Mouse (Mus musculus): ENCODE data around the gene Fam178b. TPM values are rescaled to one million over a fixed set of nuclear protein-coding genes. Genes with fewer than 3 reads are reported as not detected.
"Not testable (repeated sequence)": the region's sequence is repeated elsewhere in the genome, so short reads cannot be mapped to it uniquely, and the experiment has no call there.

The Fam178b gene
- total RNA-seq, 1 experiment from 2014 or later = not detected

GRCm38 (mm10) chr1:36634940-36635339, 48.0 kb downstream of the Fam178b start:
- ATAC-seq (ENCODE audit: extremely low read depth, insufficient number of reproducible peaks, low FRiP score, poor library complexity, severe bottlenecking) = peak; percentile 33; the same call in 1 of the 2 replicates

GRCm38 (mm10) chr1:36633920-36634319, 49.1 kb downstream of the Fam178b start:
- no peak for ATAC-seq (ENCODE audit: extremely low read depth, insufficient number of reproducible peaks, low FRiP score, poor library complexity, severe bottlenecking)

- no peak for ATAC-seq (ENCODE audit: extremely low read depth, insufficient number of reproducible peaks, low FRiP score, poor library complexity, severe bottlenecking)
Measured at GRCm38 (mm10) chr1:36632846-36633245, 50.1 kb downstream of the Fam178b start.

- ATAC-seq (ENCODE audit: extremely low read depth, insufficient number of reproducible peaks, low FRiP score, poor library complexity, severe bottlenecking) = no peak
Measured at GRCm38 (mm10) chr1:36632090-36632489, 50.9 kb downstream of the Fam178b start.

GRCm38 (mm10) chr1:36631391-36631790, 51.6 kb downstream of the Fam178b start:
- no peak for ATAC-seq (ENCODE audit: extremely low read depth, insufficient number of reproducible peaks, low FRiP score, poor library complexity, severe bottlenecking)

GRCm38 (mm10) chr1:36630053-36630739, 52.8 kb downstream of the Fam178b start:
- no peak for ATAC-seq (ENCODE audit: extremely low read depth, insufficient number of reproducible peaks, low FRiP score, poor library complexity, severe bottlenecking)

GRCm38 (mm10) chr1:36628585-36628984, 54.4 kb downstream of the Fam178b start:
- ATAC-seq (ENCODE audit: extremely low read depth, insufficient number of reproducible peaks, low FRiP score, poor library complexity, severe bottlenecking) = no peak

GRCm38 (mm10) chr1:36625442-36625841, 57.5 kb downstream of the Fam178b start:
- no peak for ATAC-seq (ENCODE audit: extremely low read depth, insufficient number of reproducible peaks, low FRiP score, poor library complexity, severe bottlenecking)

GRCm38 (mm10) chr1:36615958-36616357, 67.0 kb downstream of the Fam178b start:
- not testable (repeated sequence) for ATAC-seq (ENCODE audit: extremely low read depth, insufficient number of reproducible peaks, low FRiP score, poor library complexity, severe bottlenecking)

- no peak for ATAC-seq (ENCODE audit: extremely low read depth, insufficient number of reproducible peaks, low FRiP score, poor library complexity, severe bottlenecking)
Measured at GRCm38 (mm10) chr1:36615188-36615587, 67.8 kb downstream of the Fam178b start.

GRCm38 (mm10) chr1:36614584-36614983, 68.4 kb downstream of the Fam178b start:
- no peak for ATAC-seq (ENCODE audit: extremely low read depth, insufficient number of reproducible peaks, low FRiP score, poor library complexity, severe bottlenecking)

GRCm38 (mm10) chr1:36613374-36613895, 69.5 kb downstream of the Fam178b start:
- no peak for ATAC-seq (ENCODE audit: extremely low read depth, insufficient number of reproducible peaks, low FRiP score, poor library complexity, severe bottlenecking)

- no peak for ATAC-seq (ENCODE audit: extremely low read depth, insufficient number of reproducible peaks, low FRiP score, poor library complexity, severe bottlenecking)
Measured at GRCm38 (mm10) chr1:36612362-36612761, 70.6 kb downstream of the Fam178b start.

- no peak for ATAC-seq (ENCODE audit: extremely low read depth, insufficient number of reproducible peaks, low FRiP score, poor library complexity, severe bottlenecking)
Measured at GRCm38 (mm10) chr1:36611449-36612123, 71.4 kb downstream of the Fam178b start.

- no peak for ATAC-seq (ENCODE audit: extremely low read depth, insufficient number of reproducible peaks, low FRiP score, poor library complexity, severe bottlenecking)
Measured at GRCm38 (mm10) chr1:36608211-36608610, 74.8 kb downstream of the Fam178b start.

GRCm38 (mm10) chr1:36606951-36607350, 76.0 kb downstream of the Fam178b start:
- ATAC-seq (ENCODE audit: extremely low read depth, insufficient number of reproducible peaks, low FRiP score, poor library complexity, severe bottlenecking) = no peak

GRCm38 (mm10) chr1:36604254-36605156, 78.5 kb downstream of the Fam178b start:
- ATAC-seq (ENCODE audit: extremely low read depth, insufficient number of reproducible peaks, low FRiP score, poor library complexity, severe bottlenecking) = no peak

- no peak for ATAC-seq (ENCODE audit: extremely low read depth, insufficient number of reproducible peaks, low FRiP score, poor library complexity, severe bottlenecking)
Measured at GRCm38 (mm10) chr1:36603361-36603760, 79.6 kb downstream of the Fam178b start.

- no peak for ATAC-seq (ENCODE audit: extremely low read depth, insufficient number of reproducible peaks, low FRiP score, poor library complexity, severe bottlenecking)
Measured at GRCm38 (mm10) chr1:36602271-36602670, 80.7 kb downstream of the Fam178b start.
